Mouse (Mus musculus): ENCODE measurements around the gene Gm5617. TPM values are rescaled to one million over a fixed set of nuclear protein-coding genes. Genes with fewer than 3 reads are reported as not detected.

Gm5617 gene
- polyA plus RNA-seq (2015; fragmentation: Nextera tagmentation; extraction: Ambion mirVana), result 20.2 TPM in 2 replicates

GRCm38 (mm10) chr9:48494817-48495547 lies at the start of gene Gm5617, which contains the start of gene Rbm7:
TSS of gene Gm5617 (plus strand) at chr9:48495442.
TSS of gene Rbm7 (minus strand) at chr9:48495299.
- Histone ChIP-seq H3K4me3 (ENCODE audit: low read length) (peak within 1 kb of the TSS; percentile 92), H3K9ac (ENCODE audit: low read depth, low read length) (peak within 1 kb of the TSS; percentile 94), H3K27ac (ENCODE audit: low read depth, low read length) (peak within 1 kb of the TSS; percentile 97), H3K36me3 (ENCODE audit: control insufficient read depth, insufficient read depth, low read length) (peaks cover 11% of the 10 kb centered on the region), H3K9me3 (ENCODE audit: control insufficient read depth, low read length) (no peaks in the 10 kb centered on the region), H3K27me3 (replicated peaks; ENCODE audit: control insufficient read depth, insufficient read depth, low read length) (no peaks in the 10 kb centered on the region), H3K4me1 (ENCODE audit: control insufficient read depth, insufficient read depth, low read depth, low read length) (peaks cover 11% of the 10 kb centered on the region), H3K4me2 (ENCODE audit: low read length) (peak within 1 kb of the TSS; percentile 95)
- WGBS, result under 1% methylated on average over 72 of the region's 72 CpGs
- ATAC-seq, result peak; percentile 100

GRCm38 (mm10) chr9:48447783-48448209 lies 47.4 kb upstream of the Gm5617 start:
- Histone ChIP-seq H3K4me3 (ENCODE audit: low read length) (no peak overlapping the region), H3K4me2 (ENCODE audit: low read length) (no peak overlapping the region), H3K4me1 (ENCODE audit: control insufficient read depth, insufficient read depth, low read depth, low read length) (no peaks in the 10 kb centered on the region), H3K36me3 (ENCODE audit: control insufficient read depth, insufficient read depth, low read length) (no peaks in the 10 kb centered on the region), H3K9ac (ENCODE audit: low read depth, low read length) (no peak overlapping the region), H3K27me3 (replicated peaks; ENCODE audit: control insufficient read depth, insufficient read depth, low read length) (no peaks in the 10 kb centered on the region), H3K27ac (ENCODE audit: low read depth, low read length) (no peak overlapping the region), H3K9me3 (ENCODE audit: control insufficient read depth, low read length) (no peaks in the 10 kb centered on the region)
- WGBS, result 40% methylated on average over 5 of the region's 5 CpGs
- no peak for ATAC-seq

- 90% methylated on average over 17 of the region's 17 CpGs for WGBS
- H3K4me2 ChIP-seq (ENCODE audit: low read length), result no peak overlapping the region
- H3K27ac ChIP-seq (ENCODE audit: low read depth, low read length), result no peak overlapping the region
- no peak overlapping the region for H3K9ac ChIP-seq (ENCODE audit: low read depth, low read length)
- H3K4me3 ChIP-seq (ENCODE audit: low read length), result no peak overlapping the region
- H3K27me3 ChIP-seq (replicated peaks; ENCODE audit: control insufficient read depth, insufficient read depth, low read length), result no peaks in the 10 kb centered on the region
- H3K4me1 ChIP-seq (ENCODE audit: control insufficient read depth, insufficient read depth, low read depth, low read length), result no peaks in the 10 kb centered on the region
- no peaks in the 10 kb centered on the region for H3K36me3 ChIP-seq (ENCODE audit: control insufficient read depth, insufficient read depth, low read length)
- no peaks in the 10 kb centered on the region for H3K9me3 ChIP-seq (ENCODE audit: control insufficient read depth, low read length)
- ATAC-seq, result no peak
Measured at GRCm38 (mm10) chr9:48450066-48450465, 45.2 kb upstream of the Gm5617 start.

GRCm38 (mm10) chr9:48455961-48456360 lies 39.3 kb upstream of the Gm5617 start:
- Histone ChIP-seq H3K36me3 (ENCODE audit: control insufficient read depth, insufficient read depth, low read length) (no peaks in the 10 kb centered on the region), H3K4me2 (ENCODE audit: low read length) (no peak overlapping the region), H3K9me3 (ENCODE audit: control insufficient read depth, low read length) (no peaks in the 10 kb centered on the region), H3K27ac (ENCODE audit: low read depth, low read length) (no peak overlapping the region), H3K4me1 (ENCODE audit: control insufficient read depth, insufficient read depth, low read depth, low read length) (no peaks in the 10 kb centered on the region), H3K4me3 (ENCODE audit: low read length) (no peak overlapping the region), H3K27me3 (replicated peaks; ENCODE audit: control insufficient read depth, insufficient read depth, low read length) (no peaks in the 10 kb centered on the region), H3K9ac (ENCODE audit: low read depth, low read length) (no peak overlapping the region)
- ATAC-seq, result no peak
- WGBS, result 94% methylated on average over 3 of the region's 3 CpGs

GRCm38 (mm10) chr9:48458879-48459278 lies 36.4 kb upstream of the Gm5617 start:
- H3K9ac ChIP-seq (ENCODE audit: low read depth, low read length), result no peak overlapping the region
- WGBS, result 71% methylated on average over 3 of the region's 3 CpGs

GRCm38 (mm10) chr9:48459391-48459790 lies 35.9 kb upstream of the Gm5617 start:
- Histone ChIP-seq H3K27me3 (replicated peaks; ENCODE audit: control insufficient read depth, insufficient read depth, low read length) (no peaks in the 10 kb centered on the region), H3K36me3 (ENCODE audit: control insufficient read depth, insufficient read depth, low read length) (no peaks in the 10 kb centered on the region), H3K9ac (ENCODE audit: low read depth, low read length) (no peak overlapping the region), H3K4me3 (ENCODE audit: low read length) (no peak overlapping the region), H3K9me3 (ENCODE audit: control insufficient read depth, low read length) (no peaks in the 10 kb centered on the region), H3K27ac (ENCODE audit: low read depth, low read length) (no peak overlapping the region), H3K4me2 (ENCODE audit: low read length) (no peak overlapping the region), H3K4me1 (ENCODE audit: control insufficient read depth, insufficient read depth, low read depth, low read length) (no peaks in the 10 kb centered on the region)
- no peak for ATAC-seq
- 97% methylated on average over 5 of the region's 5 CpGs for WGBS

More at GRCm38 (mm10) chr9:48458879-48459278, 36.4 kb upstream of the Gm5617 start:
- no peak for ATAC-seq
- Histone ChIP-seq H3K4me1 (ENCODE audit: control insufficient read depth, insufficient read depth, low read depth, low read length) (no peaks in the 10 kb centered on the region), H3K9me3 (ENCODE audit: control insufficient read depth, low read length) (no peaks in the 10 kb centered on the region), H3K36me3 (ENCODE audit: control insufficient read depth, insufficient read depth, low read length) (no peaks in the 10 kb centered on the region), H3K4me2 (ENCODE audit: low read length) (no peak overlapping the region), H3K27ac (ENCODE audit: low read depth, low read length) (no peak overlapping the region), H3K4me3 (ENCODE audit: low read length) (no peak overlapping the region), H3K27me3 (replicated peaks; ENCODE audit: control insufficient read depth, insufficient read depth, low read length) (no peaks in the 10 kb centered on the region)

GRCm38 (mm10) chr9:48460720-48461119 lies 34.5 kb upstream of the Gm5617 start:
- no peak overlapping the region for H3K9ac ChIP-seq (ENCODE audit: low read depth, low read length)
- no peaks in the 10 kb centered on the region for H3K36me3 ChIP-seq (ENCODE audit: control insufficient read depth, insufficient read depth, low read length)
- ATAC-seq, result no peak
- no peak overlapping the region for H3K4me2 ChIP-seq (ENCODE audit: low read length)
- H3K4me1 ChIP-seq (ENCODE audit: control insufficient read depth, insufficient read depth, low read depth, low read length), result no peaks in the 10 kb centered on the region
- H3K27ac ChIP-seq (ENCODE audit: low read depth, low read length), result no peak overlapping the region
- no peak overlapping the region for H3K4me3 ChIP-seq (ENCODE audit: low read length)
- WGBS, result 95% methylated on average over 8 of the region's 8 CpGs
- H3K9me3 ChIP-seq (ENCODE audit: control insufficient read depth, low read length), result peaks cover 2% of the 10 kb centered on the region; the same call in 1 of the 2 replicates
- no peaks in the 10 kb centered on the region for H3K27me3 ChIP-seq (replicated peaks; ENCODE audit: control insufficient read depth, insufficient read depth, low read length)

- Histone ChIP-seq H3K4me3 (ENCODE audit: low read length) (no peak overlapping the region), H3K36me3 (ENCODE audit: control insufficient read depth, insufficient read depth, low read length) (no peaks in the 10 kb centered on the region), H3K9me3 (ENCODE audit: control insufficient read depth, low read length) (peaks cover 3% of the 10 kb centered on the region; the same call in 1 of the 2 replicates), H3K27me3 (replicated peaks; ENCODE audit: control insufficient read depth, insufficient read depth, low read length) (no peaks in the 10 kb centered on the region), H3K4me2 (ENCODE audit: low read length) (no peak overlapping the region), H3K9ac (ENCODE audit: low read depth, low read length) (no peak overlapping the region), H3K4me1 (ENCODE audit: control insufficient read depth, insufficient read depth, low read depth, low read length) (no peaks in the 10 kb centered on the region), H3K27ac (ENCODE audit: low read depth, low read length) (no peak overlapping the region)
- no peak for ATAC-seq
- WGBS, result 87% methylated on average over 3 of the region's 3 CpGs
Measured at GRCm38 (mm10) chr9:48461545-48461944, 33.7 kb upstream of the Gm5617 start.

GRCm38 (mm10) chr9:48465671-48466070 lies 29.6 kb upstream of the Gm5617 start:
- H3K4me1 ChIP-seq (ENCODE audit: control insufficient read depth, insufficient read depth, low read depth, low read length), result no peaks in the 10 kb centered on the region
- no peak overlapping the region for H3K4me3 ChIP-seq (ENCODE audit: low read length)
- H3K9ac ChIP-seq (ENCODE audit: low read depth, low read length), result no peak overlapping the region
- WGBS, result 96% methylated on average over 3 of the region's 3 CpGs
- no peaks in the 10 kb centered on the region for H3K27me3 ChIP-seq (replicated peaks; ENCODE audit: control insufficient read depth, insufficient read depth, low read length)
- H3K36me3 ChIP-seq (ENCODE audit: control insufficient read depth, insufficient read depth, low read length), result no peaks in the 10 kb centered on the region
- H3K27ac ChIP-seq (ENCODE audit: low read depth, low read length), result no peak overlapping the region
- no peak overlapping the region for H3K4me2 ChIP-seq (ENCODE audit: low read length)
- peaks cover 3% of the 10 kb centered on the region; the same call in 1 of the 2 replicates for H3K9me3 ChIP-seq (ENCODE audit: control insufficient read depth, low read length)
- ATAC-seq, result no peak

Measured in hindbrain, embryonic 16.5 days (tissue).